Mouse (Mus musculus) brain, embryonic 14.5 days (tissue): ENCODE results near the gene Cep85l. TPM values are rescaled to one million over a fixed set of nuclear protein-coding genes. Genes with fewer than 3 reads are reported as not detected.

ENCODE experiments used
- DNase-seq: peaks from one replicate; pipeline ENCODE4 v3.0.0-alpha.2; 2011; ENCODE audit warnings: low read depth
- CTCF ChIP-seq: fragments of 200-500 bp; IDR thresholded peaks from 2 replicates; pipeline ENCODE4 v1.5.1; 2012; ENCODE audit warnings: inconsistent platforms, mild to moderate bottlenecking, moderate library complexity, borderline replicate concordance; ENCODE audit not compliant: insufficient read depth, insufficient read length; ENCODE audit errors: extremely low read depth
- POLR2A ChIP-seq: fragments of 200-500 bp; IDR thresholded peaks from 2 replicates; pipeline ENCODE4 v1.6.1; 2012; ENCODE audit warnings: mild to moderate bottlenecking, inconsistent platforms, borderline replicate concordance; ENCODE audit not compliant: poor library complexity, insufficient read depth, insufficient read length, severe bottlenecking; ENCODE audit errors: extremely low read depth
- polyA plus RNA-seq: library from polyadenylated mRNA; depleted of rRNA; stranded (reverse); fragments of >200 nt; gene quantifications from 2 replicates; pipeline ENCODE4 v1.2.3, GENCODE M21; 2012; rRNA removed

The Cep85l gene
- 7.5 and 7.9 TPM in 2 replicates for polyA plus RNA-seq

GRCm38 (mm10) chr10:53379709-53380106 is at the start of gene Cep85l:
Gene Cep85l, minus strand, starts transcription at chr10:53379947.
- DNase-seq: peak; percentile 97
- TF ChIP-seq CTCF (no peak), POLR2A (peak; percentile 77)

- TF ChIP-seq CTCF (no peak), POLR2A (no peak)
- DNase-seq: peak; percentile 47
These were observed 49.1 kb upstream of the Cep85l start for GRCm38 (mm10) chr10:53428695-53429447.

- no peak for TF ChIP-seq POLR2A
- no peak for TF ChIP-seq CTCF
- no peak for DNase-seq
These were observed 46.8 kb upstream of the Cep85l start for GRCm38 (mm10) chr10:53426524-53426923.

- no peak for TF ChIP-seq CTCF
- no peak for TF ChIP-seq POLR2A
- DNase-seq: no peak
These were observed 43.3 kb upstream of the Cep85l start for GRCm38 (mm10) chr10:53423091-53423490.

- TF ChIP-seq CTCF (no peak), POLR2A (no peak)
- no peak for DNase-seq
These were observed 42.5 kb upstream of the Cep85l start for GRCm38 (mm10) chr10:53422206-53422605.

GRCm38 (mm10) chr10:53421613-53422012 is 41.9 kb upstream of the Cep85l start:
- TF ChIP-seq POLR2A: no peak
- no peak for TF ChIP-seq CTCF
- DNase-seq: no peak

GRCm38 (mm10) chr10:53420069-53420468 is 40.3 kb upstream of the Cep85l start:
- DNase-seq: no peak
- no peak for TF ChIP-seq CTCF
- TF ChIP-seq POLR2A: no peak

GRCm38 (mm10) chr10:53419139-53419935 is 39.6 kb upstream of the Cep85l start:
- TF ChIP-seq CTCF: no peak
- TF ChIP-seq POLR2A: no peak
- DNase-seq: no peak

GRCm38 (mm10) chr10:53417015-53417414 is 37.3 kb upstream of the Cep85l start:
- DNase-seq: no peak
- TF ChIP-seq CTCF (no peak), POLR2A (no peak)

- no peak for DNase-seq
- TF ChIP-seq POLR2A (no peak), CTCF (no peak)
These were observed 36.5 kb upstream of the Cep85l start for GRCm38 (mm10) chr10:53416152-53416712.

- no peak for TF ChIP-seq CTCF
- TF ChIP-seq POLR2A: no peak
- DNase-seq: no peak
These were observed 35.5 kb upstream of the Cep85l start for GRCm38 (mm10) chr10:53415252-53415651.

GRCm38 (mm10) chr10:53414092-53415085 is 34.6 kb upstream of the Cep85l start:
- DNase-seq: peak; percentile 66
- no peak for TF ChIP-seq POLR2A
- no peak for TF ChIP-seq CTCF

GRCm38 (mm10) chr10:53412936-53413335 is 33.2 kb upstream of the Cep85l start:
- DNase-seq: no peak
- TF ChIP-seq CTCF: no peak
- TF ChIP-seq POLR2A: no peak

GRCm38 (mm10) chr10:53412165-53412564 is 32.4 kb upstream of the Cep85l start:
- DNase-seq: no peak
- TF ChIP-seq POLR2A: no peak
- no peak for TF ChIP-seq CTCF
